Mouse (Mus musculus) MEL (cell line): ENCODE results near the gene Fbxo9.

ENCODE experiments used
- CTCF ChIP-seq, 3 experiments: IDR thresholded peaks in 2 of 3; conservative IDR thresholded peaks in 1 of 3; 2 replicates each; pipeline ENCODE4 v1.5.1; 2011 to 2012; ENCODE audit warnings: low read length in 3 of 3, low read depth in 2 of 3, mild to moderate bottlenecking in 2 of 3, improper control_type of control experiment in 1 of 3, inconsistent platforms in 1 of 3, mixed read lengths in 1 of 3, moderate library complexity in 1 of 3; ENCODE audit not compliant: control insufficient read depth in 1 of 3, insufficient read depth in 1 of 3, poor library complexity in 1 of 3, severe bottlenecking in 1 of 3
- MXI1 ChIP-seq: IDR thresholded peaks from 2 replicates; pipeline ENCODE4 v1.6.1; 2011; ENCODE audit warnings: mild to moderate bottlenecking, low read depth, low read length, improper control_type of control experiment
- RAD21 ChIP-seq: IDR thresholded peaks from 2 replicates; pipeline ENCODE4 v1.6.1; 2011; ENCODE audit warnings: mild to moderate bottlenecking, low read depth, low read length, improper control_type of control experiment

- no peak for TF ChIP-seq RAD21
- no peak for TF ChIP-seq MXI1
- TF ChIP-seq CTCF (IDR thresholded peaks at IDR 0.05 in 2 of 3, conservative IDR thresholded peaks at IDR 0.05 in 1 of 3; ENCODE audit: control insufficient read depth in 1 of 3, insufficient read depth in 1 of 3, low read depth in 2 of 3, low read length in 3 of 3, poor library complexity in 1 of 3, severe bottlenecking in 1 of 3), result no peak
Observed at GRCm38 (mm10) chr9:78088521-78088920, 20.3 kb downstream of the Fbxo9 start.
